Mouse (Mus musculus) liver, adult 2 months (tissue): ENCODE data around the gene Bcl2.

ENCODE experiments used
- CTCF ChIP-seq: fragments of 200-500 bp; IDR thresholded peaks from 2 replicates; pipeline ENCODE4 v1.5.1; 2011; ENCODE audit warnings: low read depth, low read length, control low read depth
- POLR2A ChIP-seq: fragments of 200-500 bp; IDR thresholded peaks from 2 replicates; pipeline ENCODE4 v1.6.1; 2011; ENCODE audit warnings: low read length, control low read depth; ENCODE audit not compliant: insufficient read depth; ENCODE audit errors: extremely low read depth

- TF ChIP-seq POLR2A: no peak
- TF ChIP-seq CTCF: no peak
These were observed 77.4 kb downstream of the Bcl2 start for GRCm38 (mm10) chr1:106636714-106637113.
